Mouse (Mus musculus): ENCODE results near the gene Gm49486. TPM values are rescaled to one million over a fixed set of nuclear protein-coding genes. Genes with fewer than 3 reads are reported as not detected.

Gene Gm49486
- polyA plus RNA-seq, 1 experiment from 2014 or later, result 0.30 TPM

DNA sequence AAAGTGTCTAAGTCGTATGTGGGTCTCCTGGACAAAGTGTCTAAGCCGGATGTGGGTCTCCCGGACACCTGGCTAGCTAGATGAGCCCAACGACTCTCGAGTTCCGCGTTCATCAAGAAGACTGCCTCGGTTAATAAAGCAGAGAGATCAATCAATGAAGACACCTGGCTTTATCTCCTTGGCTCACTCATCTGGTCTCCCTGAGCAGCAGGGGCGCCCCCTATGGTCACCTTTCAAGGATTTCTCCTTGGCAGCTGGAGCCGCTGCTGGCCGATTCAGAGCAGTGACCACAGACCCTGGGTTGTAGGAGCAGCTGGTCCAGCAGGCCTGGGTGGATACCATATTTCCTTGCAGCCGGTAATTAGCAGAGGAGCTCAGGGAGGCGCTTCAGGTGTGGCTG is 33.2 kb downstream of the Gm49486 start:
- no peak for ATAC-seq
- peaks cover 40% of the 10 kb centered on the region for H3K36me3 ChIP-seq (ENCODE audit: control insufficient read depth, insufficient read depth)

DNA sequence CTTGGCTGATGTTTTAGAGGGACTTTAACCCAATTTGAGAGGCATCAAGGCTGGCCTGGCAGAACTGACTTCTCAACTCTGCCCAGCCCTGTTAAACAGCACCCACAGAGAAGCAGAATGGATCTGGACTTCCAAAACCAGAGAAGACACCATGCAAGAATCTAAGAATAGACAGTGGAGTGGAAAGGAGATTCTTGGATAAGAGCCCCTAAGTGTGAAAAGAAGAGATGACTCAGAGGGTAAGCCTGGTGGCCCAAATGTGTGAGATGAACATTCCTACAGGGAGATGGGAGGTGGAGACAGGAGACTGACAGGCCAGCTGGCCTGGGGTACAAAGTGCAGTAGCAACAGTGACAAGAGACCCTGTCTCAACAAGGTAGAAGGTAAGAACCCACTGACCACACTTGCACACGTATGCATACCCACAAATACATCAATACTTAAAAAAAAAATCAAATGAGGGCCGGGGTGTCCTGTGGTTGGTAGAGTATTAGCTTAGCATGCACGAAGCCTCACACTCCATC is 33.7 kb downstream of the Gm49486 start:
- peaks cover 43% of the 10 kb centered on the region for H3K36me3 ChIP-seq (ENCODE audit: control insufficient read depth, insufficient read depth)
- H3K4me3 ChIP-seq (ENCODE audit: low read depth, low read length), result no peak overlapping the region
- ATAC-seq, result no peak
- no peak overlapping the region for H3K9ac ChIP-seq (ENCODE audit: low read depth, low read length)
- no peak for TF ChIP-seq CTCF (IDR thresholded peaks at IDR 0.05; ENCODE audit: low read depth)
- H3K27me3 ChIP-seq (replicated peaks; ENCODE audit: control insufficient read depth, insufficient read depth, low read length), result no peaks in the 10 kb centered on the region
- no peak overlapping the region for H3K27ac ChIP-seq (ENCODE audit: low read depth, low read length)
- no peaks in the 10 kb centered on the region for H3K9me3 ChIP-seq (ENCODE audit: control insufficient read depth)
- H3K4me1 ChIP-seq (replicated peaks; ENCODE audit: control insufficient read depth, insufficient read depth, low read length), result peaks cover 4% of the 10 kb centered on the region; the same call in 1 of the 2 replicates
- WGBS, result 94% methylated on average over 3 of the region's 3 CpGs
- no peak overlapping the region for H3K4me2 ChIP-seq (replicated peaks; ENCODE audit: low read depth)

More for the DNA sequence above, 33.2 kb downstream of the Gm49486 start:
- TF ChIP-seq CTCF (IDR thresholded peaks at IDR 0.05; ENCODE audit: low read depth), result peak; percentile 67
- Histone ChIP-seq H3K9ac (ENCODE audit: low read depth, low read length) (no peak overlapping the region), H3K4me1 (replicated peaks; ENCODE audit: control insufficient read depth, insufficient read depth, low read length) (peaks cover 4% of the 10 kb centered on the region; the same call in 1 of the 2 replicates), H3K4me2 (replicated peaks; ENCODE audit: low read depth) (peak overlapping the region; percentile 90), H3K4me3 (ENCODE audit: low read depth, low read length) (no peak overlapping the region), H3K27me3 (replicated peaks; ENCODE audit: control insufficient read depth, insufficient read depth, low read length) (no peaks in the 10 kb centered on the region), H3K9me3 (ENCODE audit: control insufficient read depth) (no peaks in the 10 kb centered on the region), H3K27ac (ENCODE audit: low read depth, low read length) (no peak overlapping the region)
- WGBS, result 28% methylated on average over 13 of the region's 13 CpGs

DNA sequence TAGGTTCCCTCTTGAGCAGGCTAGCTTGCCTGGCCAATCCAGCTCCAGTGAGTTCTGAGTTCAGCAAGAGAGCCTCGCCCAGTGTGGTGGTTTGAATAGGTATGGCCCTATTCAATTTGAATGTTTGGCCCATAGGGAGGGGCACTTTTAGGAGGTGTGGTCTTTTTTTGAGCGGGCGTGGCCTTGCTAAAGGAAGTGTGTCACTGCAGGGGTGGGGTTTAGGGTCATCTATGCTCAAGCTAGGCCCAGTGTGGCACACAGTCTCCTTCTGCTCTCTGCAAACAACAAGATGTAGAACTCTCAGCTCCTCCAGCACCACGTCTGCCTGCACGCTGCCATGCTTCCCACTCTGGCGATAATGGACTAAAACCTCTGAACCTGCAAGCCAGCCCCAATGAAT is 34.5 kb downstream of the Gm49486 start:
- Histone ChIP-seq H3K4me2 (replicated peaks; ENCODE audit: low read depth) (no peak overlapping the region), H3K27ac (ENCODE audit: low read depth, low read length) (no peak overlapping the region), H3K27me3 (replicated peaks; ENCODE audit: control insufficient read depth, insufficient read depth, low read length) (no peaks in the 10 kb centered on the region), H3K4me3 (ENCODE audit: low read depth, low read length) (no peak overlapping the region), H3K4me1 (replicated peaks; ENCODE audit: control insufficient read depth, insufficient read depth, low read length) (peaks cover 4% of the 10 kb centered on the region; the same call in 1 of the 2 replicates), H3K9me3 (ENCODE audit: control insufficient read depth) (no peaks in the 10 kb centered on the region), H3K9ac (ENCODE audit: low read depth, low read length) (no peak overlapping the region), H3K36me3 (ENCODE audit: control insufficient read depth, insufficient read depth) (peaks cover 44% of the 10 kb centered on the region)
- 94% methylated on average over 6 of the region's 6 CpGs for WGBS
- ATAC-seq, result no peak
- no peak for TF ChIP-seq CTCF (IDR thresholded peaks at IDR 0.05; ENCODE audit: low read depth)

DNA sequence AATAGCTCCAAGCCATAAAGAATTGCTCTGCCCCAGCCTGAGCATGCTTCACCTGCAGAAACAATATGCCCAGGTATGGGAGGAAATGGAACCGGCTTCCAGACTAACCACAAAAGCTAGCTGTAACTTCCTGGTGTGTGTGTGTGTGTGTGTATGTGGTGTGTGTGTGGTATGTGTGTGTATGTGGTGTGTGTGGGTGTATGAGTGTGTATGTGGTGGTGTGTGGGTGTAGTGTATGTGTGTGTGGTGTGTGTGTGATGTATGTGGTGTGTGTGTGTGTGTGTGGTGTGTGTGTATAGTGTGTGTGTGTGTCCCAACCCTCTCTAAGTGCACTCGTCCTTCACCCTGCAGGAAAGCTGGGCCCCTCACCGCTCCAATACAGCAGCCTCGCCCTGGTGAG is 36.2 kb downstream of the Gm49486 start:
- no peak overlapping the region for H3K27ac ChIP-seq (ENCODE audit: low read depth, low read length)
- no peak for ATAC-seq
- no peak overlapping the region for H3K4me3 ChIP-seq (ENCODE audit: low read depth, low read length)
- TF ChIP-seq CTCF (IDR thresholded peaks at IDR 0.05; ENCODE audit: low read depth), result no peak
- H3K27me3 ChIP-seq (replicated peaks; ENCODE audit: control insufficient read depth, insufficient read depth, low read length), result no peaks in the 10 kb centered on the region
- H3K4me1 ChIP-seq (replicated peaks; ENCODE audit: control insufficient read depth, insufficient read depth, low read length), result peaks cover 4% of the 10 kb centered on the region; the same call in 1 of the 2 replicates
- peaks cover 41% of the 10 kb centered on the region for H3K36me3 ChIP-seq (ENCODE audit: control insufficient read depth, insufficient read depth)
- WGBS, result 62% methylated on average over 4 of the region's 4 CpGs
- no peak overlapping the region for H3K4me2 ChIP-seq (replicated peaks; ENCODE audit: low read depth)
- H3K9ac ChIP-seq (ENCODE audit: low read depth, low read length), result no peak overlapping the region
- no peaks in the 10 kb centered on the region for H3K9me3 ChIP-seq (ENCODE audit: control insufficient read depth)

DNA sequence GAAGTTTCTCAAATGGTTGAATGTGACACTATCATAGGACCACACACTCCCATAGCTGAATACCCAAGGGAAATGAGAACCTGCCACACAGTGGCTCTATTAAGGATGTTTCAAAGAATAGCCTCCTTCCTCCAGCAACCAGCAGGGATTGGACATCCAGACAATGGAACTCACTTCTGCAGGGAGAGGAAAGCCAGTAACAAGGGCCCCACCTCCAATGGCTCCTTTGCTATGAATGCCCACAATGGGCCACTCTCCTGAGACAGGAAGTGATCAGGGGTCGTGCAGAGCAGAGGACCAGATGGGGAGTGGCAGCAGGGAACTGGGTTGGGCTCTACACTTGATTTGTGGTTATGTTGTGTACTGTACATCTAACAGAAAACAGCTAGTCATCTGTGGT is 39.3 kb downstream of the Gm49486 start:
- WGBS, result 24% methylated on average over 1 of the region's 1 CpGs
- H3K4me1 ChIP-seq (replicated peaks; ENCODE audit: control insufficient read depth, insufficient read depth, low read length), result 0 out of 2 replicates have a peak, but pooled peaks cover 3% of the 10 kb centered on the region
- TF ChIP-seq CTCF (IDR thresholded peaks at IDR 0.05; ENCODE audit: low read depth), result no peak
- no peak overlapping the region for H3K9ac ChIP-seq (ENCODE audit: low read depth, low read length)
- H3K9me3 ChIP-seq (ENCODE audit: control insufficient read depth), result no peaks in the 10 kb centered on the region
- H3K4me2 ChIP-seq (replicated peaks; ENCODE audit: low read depth), result no peak overlapping the region
- H3K4me3 ChIP-seq (ENCODE audit: low read depth, low read length), result no peak overlapping the region
- H3K36me3 ChIP-seq (ENCODE audit: control insufficient read depth, insufficient read depth), result peaks cover 28% of the 10 kb centered on the region
- no peaks in the 10 kb centered on the region for H3K27me3 ChIP-seq (replicated peaks; ENCODE audit: control insufficient read depth, insufficient read depth, low read length)
- ATAC-seq, result no peak
- H3K27ac ChIP-seq (ENCODE audit: low read depth, low read length), result no peak overlapping the region

DNA sequence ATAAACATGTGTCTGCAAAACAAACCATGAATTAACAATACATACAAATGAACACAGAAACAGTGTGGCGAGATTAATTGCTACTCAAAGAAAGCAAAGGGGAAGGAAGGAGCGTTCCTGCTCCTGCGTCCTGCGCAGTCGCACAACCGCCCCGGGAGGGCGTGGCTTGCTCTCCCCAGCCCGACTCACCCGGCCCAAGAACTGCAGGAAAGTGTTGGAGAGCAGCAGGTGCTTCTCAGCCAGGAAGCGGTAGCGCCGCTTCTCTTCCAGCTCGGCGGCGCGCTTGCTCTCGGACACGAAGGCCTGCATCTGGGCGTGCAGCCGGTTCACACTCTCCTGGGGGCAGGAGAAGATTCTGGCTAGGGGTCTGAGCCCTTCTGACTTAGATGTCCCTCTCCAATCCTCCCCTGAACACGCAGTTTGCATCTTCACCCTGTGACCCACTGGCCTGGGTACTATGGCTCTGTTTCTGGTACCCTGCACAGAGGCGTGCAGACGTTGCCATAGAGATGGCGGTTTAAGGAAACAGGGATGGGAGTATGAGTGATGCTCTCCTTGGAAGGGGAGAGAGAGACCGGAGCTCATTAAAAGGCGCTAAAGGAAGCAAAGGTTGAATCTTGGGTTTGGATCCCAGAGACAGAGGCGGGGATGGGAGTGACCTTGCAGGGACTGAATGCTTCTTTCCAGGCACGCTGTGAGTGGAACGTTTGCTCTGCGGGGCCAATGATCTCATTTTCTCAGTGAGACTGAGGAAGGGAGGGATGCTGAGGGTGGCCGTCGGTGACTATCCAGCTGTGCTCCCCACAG is 41.3 kb downstream of the Gm49486 start:
- WGBS, result 4% methylated on average over 33 of the region's 33 CpGs
- Histone ChIP-seq H3K4me2 (replicated peaks; ENCODE audit: low read depth) (peak overlapping the region; percentile 58), H3K36me3 (ENCODE audit: control insufficient read depth, insufficient read depth) (peaks cover 20% of the 10 kb centered on the region), H3K9me3 (ENCODE audit: control insufficient read depth) (no peaks in the 10 kb centered on the region), H3K4me1 (replicated peaks; ENCODE audit: control insufficient read depth, insufficient read depth, low read length) (0 out of 2 replicates have a peak, but pooled peaks cover 3% of the 10 kb centered on the region), H3K27ac (ENCODE audit: low read depth, low read length) (no peak overlapping the region), H3K9ac (ENCODE audit: low read depth, low read length) (no peak overlapping the region), H3K27me3 (replicated peaks; ENCODE audit: control insufficient read depth, insufficient read depth, low read length) (no peaks in the 10 kb centered on the region), H3K4me3 (ENCODE audit: low read depth, low read length) (peak overlapping the region; percentile 14; the same call in 1 of the 2 replicates)
- TF ChIP-seq CTCF (IDR thresholded peaks at IDR 0.05; ENCODE audit: low read depth), result peak; percentile 25; the same call in 1 of the 2 replicates
- peak; percentile 38; the same call in 1 of the 2 replicates for ATAC-seq
